Mouse (Mus musculus) hindbrain, embryonic 16.5 days (tissue): Measurements from ENCODE around the gene Polrmt. TPM values are rescaled to one million over a fixed set of nuclear protein-coding genes. Genes with fewer than 3 reads are reported as not detected.

Experiments used
- ATAC-seq: fragments of 200-750 bp; cut with Nextera tagmentation; 2 replicates; pipeline ENCODE4 v1.8.0; 2017; ENCODE audit warnings: moderate TSS enrichment, moderate library complexity
- H3K27ac ChIP-seq: fragments of 300-500 bp; sonication (generic); 2 replicates; pipeline ENCODE4 v1.5.1; 2014; ENCODE audit warnings: low read depth, mild to moderate bottlenecking, control low read depth, low read length, moderate library complexity
- H3K27me3 ChIP-seq: fragments of 300-500 bp; sonication (generic); replicated peaks from 2 replicates; pipeline ENCODE4 v1.6.1; 2014; ENCODE audit warnings: low read length; ENCODE audit not compliant: control insufficient read depth, insufficient read depth
- H3K36me3 ChIP-seq: fragments of 300-500 bp; sonication (generic); 2 replicates; pipeline ENCODE4 v1.6.1; 2014; ENCODE audit warnings: mild to moderate bottlenecking, low read length, moderate library complexity, mixed read lengths; ENCODE audit not compliant: control insufficient read depth, insufficient read depth
- H3K4me1 ChIP-seq: fragments of 300-500 bp; sonication (generic); 2 replicates; pipeline ENCODE4 v1.6.1; 2014; ENCODE audit warnings: low read depth, low read length; ENCODE audit not compliant: control insufficient read depth, insufficient read depth
- H3K4me2 ChIP-seq: fragments of 300-500 bp; sonication (generic); 2 replicates; pipeline ENCODE4 v1.6.1; 2014; ENCODE audit warnings: mild to moderate bottlenecking, low read length, control low read depth, moderate library complexity
- H3K4me3 ChIP-seq: fragments of 300-500 bp; sonication (generic); 2 replicates; pipeline ENCODE4 v1.5.1; 2014; ENCODE audit warnings: mild to moderate bottlenecking, low read length, control low read depth, moderate library complexity
- H3K9ac ChIP-seq: fragments of 300-500 bp; sonication (generic); 2 replicates; pipeline ENCODE4 v1.6.1; 2014; ENCODE audit warnings: low read depth, mild to moderate bottlenecking, control low read depth, low read length, moderate library complexity
- H3K9me3 ChIP-seq: fragments of 300-500 bp; sonication (generic); 2 replicates; pipeline ENCODE4 v1.6.1; 2014; ENCODE audit warnings: mild to moderate bottlenecking, low read length, moderate library complexity; ENCODE audit not compliant: control insufficient read depth
- WGBS: fragments of 180-500 bp; shearing (Covaris S2); extraction: QIAGEN DNeasy Blood & Tissue Kit; methylation state at CpG from one replicate; pipeline ENCODE4 v1.1.7; 2014; 5-methylcytosine and 5-hydroxymethylcytosine counted together
- polyA plus RNA-seq: library from polyadenylated mRNA; unstranded; fragments of >200 nt; fragmentation: Nextera tagmentation; extraction: Ambion mirVana; gene quantifications from 2 replicates; pipeline ENCODE4 v1.2.1, GENCODE M21; 2015

Polrmt gene
- 37.1 and 50.6 TPM in 2 replicates for polyA plus RNA-seq

DNA sequence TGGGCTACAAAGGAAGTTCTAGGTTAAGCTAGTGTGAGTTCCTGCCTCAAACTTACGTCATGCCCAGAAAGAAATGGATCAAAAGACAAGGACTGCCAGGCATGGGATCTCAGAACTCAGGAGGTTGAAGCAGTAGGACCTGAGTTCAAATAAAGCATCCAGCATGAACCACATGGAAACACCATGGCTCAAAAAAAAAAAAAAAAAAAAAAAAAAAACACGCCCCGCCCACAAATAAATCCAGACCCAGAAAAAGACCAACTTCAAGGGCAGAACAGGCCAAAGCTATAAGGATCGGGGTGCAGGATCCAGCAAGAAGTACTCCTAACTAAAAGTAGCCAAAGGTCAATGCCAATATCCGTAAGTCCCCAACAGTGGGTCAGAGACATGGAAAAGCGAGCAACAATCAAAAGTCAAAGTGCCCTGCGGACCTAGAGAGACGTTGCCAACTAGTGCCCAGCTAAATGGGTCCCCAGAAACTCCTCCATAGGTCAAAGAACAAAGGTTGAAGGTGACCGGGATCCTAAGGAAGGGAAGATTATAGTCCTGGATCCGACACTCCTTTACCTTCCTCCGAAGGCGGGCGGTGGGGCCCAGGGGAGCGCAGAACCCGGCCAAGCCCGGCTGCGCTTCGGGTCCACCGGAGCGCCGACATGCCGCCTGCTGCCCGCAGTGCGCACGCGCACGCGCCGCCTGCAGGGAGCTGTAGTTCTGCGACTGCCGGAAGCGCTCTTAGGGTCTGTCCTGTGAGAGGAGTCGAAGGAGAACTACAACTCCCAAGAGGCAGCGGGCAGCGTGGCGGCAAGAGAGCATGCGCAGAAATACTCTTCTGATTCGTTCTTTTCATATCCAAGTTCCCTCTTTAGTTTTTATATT is at the start of gene Polrmt:
Gene Polrmt (minus strand): TSS at position 684 of the 876 bp plus-strand sequence.
- 3% methylated on average over 37 of the region's 38 CpGs for WGBS
- no peaks in the 10 kb centered on the region for H3K27me3 ChIP-seq
- H3K4me3 ChIP-seq: peak within 1 kb of the TSS; percentile 66
- peak within 1 kb of the TSS; percentile 70 for H3K9ac ChIP-seq
- H3K27ac ChIP-seq: 0 out of 2 replicates have a peak within 1 kb of the TSS, but pooled peaks have one; percentile 2
- H3K4me2 ChIP-seq: peak within 1 kb of the TSS; percentile 67
- peaks cover 23% of the 10 kb centered on the region for H3K36me3 ChIP-seq
- ATAC-seq: peak; percentile 96
- H3K9me3 ChIP-seq: no peaks in the 10 kb centered on the region
- H3K4me1 ChIP-seq: peaks cover 9% of the 10 kb centered on the region

DNA sequence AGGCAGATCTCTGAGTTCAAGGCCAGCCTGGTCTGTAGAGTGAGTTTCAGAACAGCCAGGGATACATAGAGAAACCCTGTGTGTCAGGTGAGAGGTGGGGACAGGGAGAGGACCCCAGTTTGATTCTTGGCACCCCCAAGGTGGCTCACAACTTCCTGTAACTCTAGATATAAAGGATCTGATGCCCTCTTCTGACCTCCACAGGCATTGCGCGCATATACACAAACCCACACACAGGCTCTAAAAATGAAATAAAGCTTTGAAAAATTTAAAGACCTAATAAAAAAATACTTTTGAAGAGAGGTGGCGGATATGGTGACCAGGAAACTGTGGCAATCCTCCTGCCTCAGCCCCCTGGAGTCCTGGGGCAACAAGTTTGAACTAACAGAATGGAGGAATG is 49.5 kb upstream of the Polrmt start:
- Histone ChIP-seq H3K27me3 (no peaks in the 10 kb centered on the region), H3K4me1 (peaks cover 29% of the 10 kb centered on the region), H3K4me2 (no peak overlapping the region), H3K4me3 (no peak overlapping the region), H3K27ac (no peak overlapping the region), H3K9ac (no peak overlapping the region), H3K9me3 (no peaks in the 10 kb centered on the region), H3K36me3 (no peaks in the 10 kb centered on the region)
- WGBS: 99% methylated on average over 3 of the region's 3 CpGs
- ATAC-seq: no peak

DNA sequence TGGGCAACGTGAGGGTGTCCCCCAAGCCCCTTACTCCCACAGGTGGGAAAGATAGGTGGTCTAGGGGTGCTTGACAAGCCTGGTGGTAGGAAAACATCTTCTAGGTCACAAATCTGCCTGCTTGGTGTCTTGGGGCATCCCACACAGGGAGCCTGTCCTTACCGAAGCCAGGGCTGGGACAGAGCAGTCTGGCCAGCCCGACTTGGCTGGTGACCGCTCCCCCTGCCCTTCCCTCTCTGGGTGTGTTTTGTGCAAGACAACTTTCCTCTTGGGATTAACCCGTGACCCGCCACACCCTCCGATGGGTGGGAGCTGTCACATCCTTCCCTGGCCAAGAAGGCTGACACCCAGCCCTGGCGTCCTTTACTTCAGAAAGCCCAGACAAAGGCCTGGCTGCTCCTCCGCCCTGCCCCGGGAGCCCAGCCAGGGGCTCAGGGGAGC is 48.1 kb upstream of the Polrmt start:
- Histone ChIP-seq H3K9me3 (no peaks in the 10 kb centered on the region), H3K27ac (peak overlapping the region; percentile 89), H3K4me2 (peak overlapping the region; percentile 79), H3K4me3 (peak overlapping the region; percentile 88), H3K9ac (peak overlapping the region; percentile 99), H3K4me1 (peaks cover 29% of the 10 kb centered on the region), H3K36me3 (no peaks in the 10 kb centered on the region), H3K27me3 (no peaks in the 10 kb centered on the region)
- ATAC-seq: peak; percentile 35
- 4% methylated on average over 9 of the region's 10 CpGs for whole genome bisulfite sequencing

DNA sequence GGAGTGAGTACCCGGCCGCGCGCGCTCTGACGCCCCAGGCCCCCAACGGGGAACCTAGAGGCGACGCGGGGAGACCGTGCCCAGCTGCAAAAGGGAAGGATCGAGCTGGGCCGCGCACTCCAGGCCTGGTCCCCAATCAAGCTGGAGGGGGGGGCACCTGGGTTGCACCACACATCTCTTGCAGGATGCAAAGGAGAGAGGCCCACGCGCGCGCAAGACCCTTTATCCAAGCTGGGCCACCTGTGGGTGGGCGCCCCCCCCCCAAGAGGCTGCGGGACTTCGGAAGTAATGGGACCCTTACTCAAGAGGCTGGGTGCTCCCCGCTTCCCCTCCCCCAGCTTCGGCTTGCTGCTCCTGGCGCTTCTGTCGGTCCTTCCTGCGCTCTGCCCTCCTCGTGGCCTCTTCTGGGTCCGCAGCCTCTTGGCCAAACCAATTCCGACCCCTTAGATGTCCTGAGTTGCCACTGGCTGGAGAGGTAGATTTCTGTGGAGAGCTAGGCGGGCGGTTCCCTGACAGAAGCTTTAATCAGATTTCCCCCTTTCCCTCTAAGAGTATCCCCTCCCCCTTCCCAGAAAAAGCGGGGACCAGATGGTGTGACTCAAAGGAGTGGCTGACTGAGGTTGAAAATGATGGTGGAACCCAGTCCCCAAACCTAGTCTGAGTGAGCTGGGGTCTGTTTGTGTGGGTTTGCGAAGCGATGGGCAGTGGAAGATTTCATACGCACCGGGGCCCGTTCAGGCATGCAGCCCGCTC is 47.5 kb upstream of the Polrmt start:
- Histone ChIP-seq H3K4me1 (peaks cover 29% of the 10 kb centered on the region), H3K4me3 (peak overlapping the region; percentile 88), H3K4me2 (peak overlapping the region; percentile 79), H3K9ac (peak overlapping the region; percentile 99), H3K27ac (peak overlapping the region; percentile 89), H3K9me3 (no peaks in the 10 kb centered on the region), H3K27me3 (no peaks in the 10 kb centered on the region), H3K36me3 (no peaks in the 10 kb centered on the region)
- ATAC-seq: peak; percentile 13
- under 1% methylated on average over 32 of the region's 38 CpGs for WGBS

DNA sequence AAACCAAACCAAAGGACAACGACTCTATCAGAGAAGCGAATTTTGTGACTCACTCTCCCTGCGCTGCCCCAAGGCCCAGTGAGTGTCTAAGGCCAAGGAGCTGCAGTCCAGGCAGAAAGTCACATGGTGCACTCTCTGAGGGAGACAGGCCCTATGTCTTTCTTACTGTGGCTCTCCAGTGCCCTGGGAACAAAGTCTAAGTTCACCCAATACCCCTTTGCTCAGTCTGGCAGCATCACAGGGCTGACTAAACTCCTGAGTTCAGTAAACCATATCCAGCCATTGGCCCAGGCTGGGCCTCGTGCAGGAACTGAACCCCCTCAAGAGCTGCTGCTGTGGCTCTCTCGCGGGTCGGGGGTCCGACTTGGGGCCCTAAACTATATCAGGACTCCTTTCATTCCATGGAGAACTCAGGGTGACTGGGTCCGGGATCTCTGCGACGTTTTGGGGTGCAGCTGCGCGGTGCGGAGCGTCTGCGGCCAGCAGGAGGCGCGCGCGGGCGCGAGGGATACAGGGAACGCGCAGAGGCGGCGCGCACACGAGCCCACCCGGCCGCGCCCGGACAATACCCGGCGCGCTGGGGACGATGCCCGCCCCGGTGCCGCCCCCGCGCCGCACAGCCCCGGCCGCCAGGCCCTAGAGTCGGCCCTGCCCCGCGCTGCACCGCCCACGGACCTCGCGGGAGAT is 46.8 kb upstream of the Polrmt start, which contains the start of gene Palm:
Gene Palm (plus strand): TSS at position 522 of the 687 bp plus-strand sequence.
- Histone ChIP-seq H3K4me2 (peak within 1 kb of the TSS; percentile 79), H3K4me1 (peaks cover 27% of the 10 kb centered on the region), H3K4me3 (peak within 1 kb of the TSS; percentile 88), H3K9ac (peak within 1 kb of the TSS; percentile 99), H3K27me3 (no peaks in the 10 kb centered on the region), H3K36me3 (no peaks in the 10 kb centered on the region), H3K27ac (peak within 1 kb of the TSS; percentile 89), H3K9me3 (no peaks in the 10 kb centered on the region)
- peak; percentile 69 for ATAC-seq
- WGBS: 5% methylated on average over 40 of the region's 51 CpGs

DNA sequence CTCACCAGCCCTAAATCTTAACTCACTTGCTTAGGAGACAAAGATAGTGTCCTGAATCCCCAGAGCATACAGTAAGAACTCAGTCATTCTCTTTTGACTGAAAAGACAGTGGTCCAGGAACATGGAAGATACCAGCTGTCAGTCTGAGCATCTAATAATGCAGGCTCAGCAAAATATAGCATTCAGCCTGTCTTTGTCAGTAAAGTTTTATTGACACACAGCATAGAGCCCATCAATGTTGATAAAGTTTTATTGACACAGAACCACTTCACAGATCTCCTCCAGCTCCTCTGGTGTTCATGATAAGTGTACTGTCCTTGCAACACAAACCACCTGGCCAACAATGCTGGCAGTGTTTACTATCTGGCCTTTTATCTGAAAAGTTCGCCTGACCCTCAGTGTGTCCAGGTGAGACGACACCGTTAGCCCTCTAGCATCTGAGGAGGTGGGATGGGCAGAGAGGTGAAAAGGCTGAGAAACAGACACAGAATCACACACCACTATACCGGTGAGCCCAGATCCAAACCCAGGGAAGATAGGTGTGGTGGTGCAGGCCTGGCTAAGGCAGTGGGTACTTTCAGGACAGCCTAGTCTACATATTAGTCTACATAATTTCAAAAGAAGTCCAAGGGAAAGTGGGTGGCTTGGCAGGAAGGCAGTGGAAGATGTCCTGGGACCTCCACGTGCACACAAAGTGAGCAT is 46.1 kb upstream of the Polrmt start:
- Histone ChIP-seq H3K27ac (no peak overlapping the region), H3K36me3 (no peaks in the 10 kb centered on the region), H3K4me2 (no peak overlapping the region), H3K4me1 (peaks cover 23% of the 10 kb centered on the region), H3K4me3 (no peak overlapping the region), H3K27me3 (no peaks in the 10 kb centered on the region), H3K9ac (no peak overlapping the region), H3K9me3 (no peaks in the 10 kb centered on the region)
- no peak for ATAC-seq
- 86% methylated on average over 5 of the region's 5 CpGs for WGBS

DNA sequence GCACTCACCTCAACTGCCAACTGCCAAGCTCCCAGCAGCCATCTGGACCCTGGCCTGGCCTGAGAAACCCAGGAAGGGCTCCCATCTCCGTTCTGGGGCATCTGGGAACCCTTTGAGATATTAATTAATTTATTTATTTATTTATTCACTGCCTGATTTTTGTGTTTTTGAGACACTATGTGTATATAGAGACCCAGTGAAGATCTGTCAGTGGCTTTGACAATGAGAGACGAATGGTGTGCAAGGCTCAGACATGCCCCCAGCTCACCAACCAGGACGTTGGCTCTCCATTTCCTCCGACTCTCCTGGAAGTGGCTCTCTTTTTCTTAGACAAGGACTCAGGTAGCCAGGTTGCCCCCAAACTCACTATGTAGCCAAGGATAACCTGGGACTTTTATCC is 44.5 kb upstream of the Polrmt start, which contains the start of gene Prss57:
Gene Prss57 (minus strand): TSS at position 101 of the 400 bp plus-strand sequence.
- Histone ChIP-seq H3K36me3 (no peaks in the 10 kb centered on the region), H3K27me3 (no peaks in the 10 kb centered on the region), H3K4me1 (peaks cover 10% of the 10 kb centered on the region), H3K4me2 (no peak within 1 kb of the TSS), H3K9ac (no peak within 1 kb of the TSS), H3K27ac (no peak within 1 kb of the TSS), H3K9me3 (no peaks in the 10 kb centered on the region), H3K4me3 (no peak within 1 kb of the TSS)
- ATAC-seq: no peak
- 87% methylated on average over 4 of the region's 4 CpGs for WGBS

DNA sequence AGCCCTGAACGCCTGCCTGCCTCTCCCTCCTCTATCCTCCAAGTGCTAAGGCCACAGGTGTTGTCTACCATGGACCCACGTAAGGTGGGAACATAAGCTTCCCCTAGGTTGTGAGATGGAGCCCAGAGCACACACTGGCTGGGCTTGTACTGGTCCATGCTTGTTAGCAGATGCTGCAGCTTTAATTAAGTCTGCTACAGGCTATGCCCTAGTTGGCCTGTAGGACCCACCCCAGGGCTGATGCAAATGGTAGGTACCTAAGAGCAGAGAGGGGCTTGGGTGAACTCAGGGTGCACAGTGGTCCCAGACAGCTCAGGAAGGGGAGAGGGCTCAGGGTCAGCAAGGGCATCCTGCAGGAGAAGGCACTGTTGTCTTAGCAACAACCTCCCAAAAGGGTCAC is 43.2 kb upstream of the Polrmt start:
- 50% methylated on average over 2 of the region's 2 CpGs for WGBS
- H3K9ac ChIP-seq: no peak overlapping the region
- H3K4me1 ChIP-seq: peaks cover 4% of the 10 kb centered on the region
- H3K4me2 ChIP-seq: no peak overlapping the region
- no peak overlapping the region for H3K27ac ChIP-seq
- H3K36me3 ChIP-seq: no peaks in the 10 kb centered on the region
- ATAC-seq: no peak
- H3K27me3 ChIP-seq: no peaks in the 10 kb centered on the region
- no peaks in the 10 kb centered on the region for H3K9me3 ChIP-seq
- H3K4me3 ChIP-seq: no peak overlapping the region
